Comparison of ENCODE assay signal across 10 mouse cellular contexts in the genomic region with DNA sequence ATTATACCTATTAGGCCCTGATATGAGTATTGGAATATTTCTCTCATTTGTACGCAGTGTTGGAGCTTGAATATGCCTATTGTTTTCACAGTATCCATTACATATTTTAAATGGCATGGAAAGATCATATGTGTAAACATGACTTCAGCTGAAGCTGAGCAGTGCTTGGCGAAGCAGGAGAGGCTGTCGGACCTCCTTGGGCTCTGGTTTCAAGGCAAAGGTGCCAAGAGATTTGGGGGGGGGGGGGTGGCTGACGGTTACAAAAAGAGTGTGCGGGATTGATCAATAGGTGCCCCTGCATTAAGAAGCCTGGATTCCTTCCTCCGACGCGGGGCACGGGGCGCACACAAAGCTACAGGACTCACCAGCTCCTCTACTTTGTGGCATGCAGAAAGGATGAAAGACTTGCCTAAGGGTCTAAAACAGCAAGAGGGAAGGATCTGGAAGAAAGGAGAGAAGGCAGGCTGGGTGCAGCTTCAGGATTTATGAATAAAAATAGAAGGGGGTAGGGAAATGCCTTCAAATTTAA.
DNase-seq lines count a peak whose midpoint lies in the region; ATAC-seq and TF ChIP-seq lines count a peak whose summit lies in the region.
"Had no signal": no experiment of that assay in that cellular context is flagged by ENCODE, and none has a peak within 500 bp of the region (broad histone marks: within the 10 kb centered on the region; RNA-seq: fewer than 3 reads in every experiment).

No protein-coding gene starts in this region.

- H3K36me3 ChIP-seq in heart, postnatal 0 days (replicated peaks; ENCODE audit: control insufficient read depth, insufficient read depth, low read length) = no peaks in the 10 kb centered on the region
- H3K36me3 ChIP-seq in heart, adult 2 months (ENCODE audit: control insufficient read depth, insufficient read depth, low read length) = no peaks in the 10 kb centered on the region
- H3K36me3 ChIP-seq in embryonic facial prominence, embryonic 12.5 days = no peaks in the 10 kb centered on the region
- H3K36me3 ChIP-seq in hindbrain, embryonic 13.5 days = no peaks in the 10 kb centered on the region
- no peaks in the 10 kb centered on the region for H3K36me3 ChIP-seq in midbrain, embryonic 15.5 days (replicated peaks)

- no peak overlapping the region for H3K9ac ChIP-seq in heart, postnatal 0 days (replicated peaks; ENCODE audit: low read depth, low read length)
- H3K9ac ChIP-seq in heart, adult 2 months (ENCODE audit: low read depth, low read length) = no peak overlapping the region
- H3K9ac ChIP-seq in embryonic facial prominence, embryonic 12.5 days = no peak overlapping the region
- no peak overlapping the region for H3K9ac ChIP-seq in hindbrain, embryonic 13.5 days
- H3K9ac ChIP-seq in midbrain, embryonic 15.5 days = no peak overlapping the region

- no peaks in the 10 kb centered on the region for H3K27me3 ChIP-seq in heart, postnatal 0 days (ENCODE audit: control insufficient read depth, insufficient read depth, low read length)
- no peaks in the 10 kb centered on the region for H3K27me3 ChIP-seq in heart, adult 2 months (ENCODE audit: control insufficient read depth, insufficient read depth, low read length)
- H3K27me3 ChIP-seq in embryonic facial prominence, embryonic 12.5 days = no peaks in the 10 kb centered on the region
- H3K27me3 ChIP-seq in hindbrain, embryonic 13.5 days = no peaks in the 10 kb centered on the region
- H3K27me3 ChIP-seq in midbrain, embryonic 15.5 days (replicated peaks) = no peaks in the 10 kb centered on the region

- intact Hi-C loops in heart, adult 2 months (cut with DNase I) = no loop called here

- no peak for ATAC-seq in heart, postnatal 0 days (ENCODE audit: insufficient read depth, low read depth)
- peak; percentile 72; the same call in 1 of the 2 replicates for ATAC-seq in embryonic facial prominence, embryonic 12.5 days (ENCODE audit: insufficient number of reproducible peaks, insufficient read depth, low FRiP score, low TSS enrichment)
- no peak for ATAC-seq in hindbrain, embryonic 13.5 days (ENCODE audit: low FRiP score)
- peak; percentile 81 for ATAC-seq in midbrain, embryonic 15.5 days (replicated peaks)

- no peak overlapping the region for H3K4me3 ChIP-seq in heart, postnatal 0 days (ENCODE audit: low read depth, low read length)
- no peak overlapping the region for H3K4me3 ChIP-seq in heart, adult 2 months
- H3K4me3 ChIP-seq in embryonic facial prominence, embryonic 12.5 days = no peak overlapping the region
- no peak overlapping the region for H3K4me3 ChIP-seq in hindbrain, embryonic 13.5 days
- peak overlapping the region; percentile 15; the same call in 1 of the 2 replicates for H3K4me3 ChIP-seq in midbrain, embryonic 15.5 days

- peak overlapping the region; percentile 46; the same call in 1 of the 2 replicates for H3K4me2 ChIP-seq in heart, postnatal 0 days (ENCODE audit: low read depth, low read length)
- H3K4me2 ChIP-seq in embryonic facial prominence, embryonic 12.5 days (replicated peaks) = peak overlapping the region; percentile 41
- H3K4me2 ChIP-seq in hindbrain, embryonic 13.5 days = 0 out of 2 replicates have a peak overlapping the region, but pooled peaks have one; percentile 4
- H3K4me2 ChIP-seq in midbrain, embryonic 15.5 days = peak overlapping the region; percentile 39

- TF ChIP-seq POLR2A in heart, adult 2 months (IDR thresholded peaks at IDR 0.05; ENCODE audit: insufficient read depth, low read depth, low read length) = no peak

- no peak for DNase-seq in heart, postnatal 0 days (ENCODE audit: low spot score)
- no peak for DNase-seq in heart, adult 2 months
- DNase-seq in yolk sac, embryonic 10.5 days (ENCODE audit: low spot score) = no peak
- DNase-seq in gastrocnemius, postnatal 10 days = no peak
- DNase-seq in MN1 (ENCODE audit: low spot score) = no peak
- DNase-seq: cerebellum, adult 18-20 months; kidney, adult 18-20 months had no signal

- TF ChIP-seq EP300 in heart, postnatal 0 days (IDR thresholded peaks at IDR 0.05; ENCODE audit: low read depth) = no peak
- no peak for TF ChIP-seq EP300 in heart, adult 2 months (IDR thresholded peaks at IDR 0.05; ENCODE audit: insufficient read depth, low read depth, low read length)

- no peaks in the 10 kb centered on the region for H3K79me2 ChIP-seq in heart, adult 2 months (replicated peaks; ENCODE audit: control insufficient read depth, insufficient read depth, low read length)

- TF ChIP-seq CTCF in heart, postnatal 0 days (IDR thresholded peaks at IDR 0.05; ENCODE audit: low read depth) = no peak
- no peak for TF ChIP-seq CTCF in heart, adult 2 months (IDR thresholded peaks at IDR 0.05)

- H3K4me1 ChIP-seq in heart, postnatal 0 days (ENCODE audit: control insufficient read depth, insufficient read depth) = no peaks in the 10 kb centered on the region
- H3K4me1 ChIP-seq in heart, adult 2 months (ENCODE audit: control insufficient read depth, insufficient read depth, low read length) = no peaks in the 10 kb centered on the region
- H3K4me1 ChIP-seq in embryonic facial prominence, embryonic 12.5 days = peaks cover 7% of the 10 kb centered on the region; the same call in 1 of the 2 replicates
- 0 out of 2 replicates have a peak, but pooled peaks cover 5% of the 10 kb centered on the region for H3K4me1 ChIP-seq in hindbrain, embryonic 13.5 days (replicated peaks)
- H3K4me1 ChIP-seq in midbrain, embryonic 15.5 days = 0 out of 2 replicates have a peak, but pooled peaks cover 9% of the 10 kb centered on the region

- H3K9me3 ChIP-seq in heart, postnatal 0 days (replicated peaks; ENCODE audit: control insufficient read depth, low read length) = no peaks in the 10 kb centered on the region
- H3K9me3 ChIP-seq in embryonic facial prominence, embryonic 12.5 days = no peaks in the 10 kb centered on the region
- H3K9me3 ChIP-seq in hindbrain, embryonic 13.5 days = no peaks in the 10 kb centered on the region
- no peaks in the 10 kb centered on the region for H3K9me3 ChIP-seq in midbrain, embryonic 15.5 days

- 45% methylated on average over 10 of the region's 10 CpGs for WGBS in heart, postnatal 0 days
- 68% methylated on average over 10 of the region's 10 CpGs for WGBS in heart, adult 2 months
- WGBS in embryonic facial prominence, embryonic 12.5 days = 13% methylated on average over 10 of the region's 10 CpGs
- WGBS in hindbrain, embryonic 13.5 days = 48% methylated on average over 10 of the region's 10 CpGs
- 26% methylated on average over 10 of the region's 10 CpGs for WGBS in midbrain, embryonic 15.5 days

- H3K27ac ChIP-seq in heart, postnatal 0 days (ENCODE audit: low read depth) = no peak overlapping the region
- no peak overlapping the region for H3K27ac ChIP-seq in heart, adult 2 months
- H3K27ac ChIP-seq in embryonic facial prominence, embryonic 12.5 days = peak overlapping the region; percentile 84
- H3K27ac ChIP-seq in hindbrain, embryonic 13.5 days = no peak overlapping the region
- peak overlapping the region; percentile 66 for H3K27ac ChIP-seq in midbrain, embryonic 15.5 days

Comparison
In these comparisons a context has a peak if more than half of its experiments do, and no peak if none do; other contexts are left out.
1. ATAC-seq: peak in embryonic facial prominence, embryonic 12.5 days (single experiment) and midbrain, embryonic 15.5 days (single experiment); none in heart, postnatal 0 days (single experiment) and hindbrain, embryonic 13.5 days (single experiment).
2. H3K27ac ChIP-seq: peak in embryonic facial prominence, embryonic 12.5 days (single experiment) and midbrain, embryonic 15.5 days (single experiment); none in heart, postnatal 0 days (single experiment), heart, adult 2 months (single experiment) and hindbrain, embryonic 13.5 days (single experiment).
3. Peak in every context shown above with its lines, with median percentiles within 50 percentile points of each other: H3K4me2 ChIP-seq.